Mouse (Mus musculus): ENCODE measurements around the gene Rassf5. TPM values are rescaled to one million over a fixed set of nuclear protein-coding genes. Genes with fewer than 3 reads are reported as not detected.

Rassf5 gene
- polyA plus RNA-seq, 1 experiment from 2014 or later: 8.0 TPM

- no peaks in the 10 kb centered on the region for H3K36me3 ChIP-seq (replicated peaks; ENCODE audit: insufficient read depth, low read length)
- no peaks in the 10 kb centered on the region for H3K9me3 ChIP-seq (ENCODE audit: low read length)
- peaks cover 42% of the 10 kb centered on the region for H3K4me1 ChIP-seq (ENCODE audit: insufficient read depth)
- TF ChIP-seq CTCF (IDR thresholded peaks at IDR 0.05; ENCODE audit: low read depth): no peak
- TF ChIP-seq EP300 (IDR thresholded peaks at IDR 0.05; ENCODE audit: low read depth): no peak
- peak overlapping the region; percentile 34 for H3K9ac ChIP-seq (replicated peaks)
- H3K27me3 ChIP-seq (ENCODE audit: insufficient read depth, low read length): no peaks in the 10 kb centered on the region
- 29% methylated on average over 7 of the region's 8 CpGs for WGBS (ENCODE audit: insufficient replicate concordance)
- no peak for DNase-seq
- H3K27ac ChIP-seq (ENCODE audit: low read depth): no peak overlapping the region
- peak overlapping the region; percentile 37 for H3K4me3 ChIP-seq (ENCODE audit: low read depth, low read length)
- H3K4me2 ChIP-seq (ENCODE audit: low read depth, low read length): peak overlapping the region; percentile 62
- no peak for ATAC-seq
Observed at GRCm38 (mm10) chr1:131278606-131279455, 33.8 kb upstream of the Rassf5 start.

- Histone ChIP-seq H3K4me3 (ENCODE audit: low read depth, low read length) (peak overlapping the region; percentile 40), H3K9ac (replicated peaks) (peak overlapping the region; percentile 60), H3K9me3 (ENCODE audit: low read length) (no peaks in the 10 kb centered on the region), H3K36me3 (replicated peaks; ENCODE audit: insufficient read depth, low read length) (no peaks in the 10 kb centered on the region), H3K27me3 (ENCODE audit: insufficient read depth, low read length) (no peaks in the 10 kb centered on the region), H3K27ac (ENCODE audit: low read depth) (peak overlapping the region; percentile 89), H3K4me1 (ENCODE audit: insufficient read depth) (peaks cover 38% of the 10 kb centered on the region), H3K4me2 (ENCODE audit: low read depth, low read length) (peak overlapping the region; percentile 71)
- TF ChIP-seq EP300 (IDR thresholded peaks at IDR 0.05; ENCODE audit: low read depth) (no peak), CTCF (IDR thresholded peaks at IDR 0.05; ENCODE audit: low read depth) (no peak)
- DNase-seq (peak; percentile 46), ATAC-seq (peak; percentile 26)
Observed at GRCm38 (mm10) chr1:131276831-131277230, 31.8 kb upstream of the Rassf5 start.

GRCm38 (mm10) chr1:131275577-131275976, 30.5 kb upstream of the Rassf5 start:
- peak overlapping the region; percentile 40 for H3K4me3 ChIP-seq (ENCODE audit: low read depth, low read length)
- ATAC-seq (peak; percentile 66; the same call in 1 of the 2 replicates), DNase-seq (no peak)
- H3K27ac ChIP-seq (ENCODE audit: low read depth): peak overlapping the region; percentile 89
- peak overlapping the region; percentile 60 for H3K9ac ChIP-seq (replicated peaks)
- H3K4me1 ChIP-seq (ENCODE audit: insufficient read depth): peaks cover 35% of the 10 kb centered on the region
- H3K4me2 ChIP-seq (ENCODE audit: low read depth, low read length): peak overlapping the region; percentile 71
- H3K36me3 ChIP-seq (replicated peaks; ENCODE audit: insufficient read depth, low read length): peaks cover 4% of the 10 kb centered on the region; the same call in 1 of the 2 replicates
- no peaks in the 10 kb centered on the region for H3K27me3 ChIP-seq (ENCODE audit: insufficient read depth, low read length)
- H3K9me3 ChIP-seq (ENCODE audit: low read length): no peaks in the 10 kb centered on the region
- no peak for TF ChIP-seq CTCF (IDR thresholded peaks at IDR 0.05; ENCODE audit: low read depth)
- no peak for TF ChIP-seq EP300 (IDR thresholded peaks at IDR 0.05; ENCODE audit: low read depth)
- 54% methylated on average over 14 of the region's 14 CpGs for WGBS (ENCODE audit: insufficient replicate concordance)

GRCm38 (mm10) chr1:131274725-131275539, 29.9 kb upstream of the Rassf5 start:
- peak overlapping the region; percentile 40; the same call in 1 of the 2 replicates for H3K4me3 ChIP-seq (ENCODE audit: low read depth, low read length)
- no peaks in the 10 kb centered on the region for H3K27me3 ChIP-seq (ENCODE audit: insufficient read depth, low read length)
- TF ChIP-seq CTCF (IDR thresholded peaks at IDR 0.05; ENCODE audit: low read depth) (peak; percentile 30; the same call in 1 of the 2 replicates), EP300 (IDR thresholded peaks at IDR 0.05; ENCODE audit: low read depth) (no peak)
- DNase-seq: peak; percentile 66
- H3K9me3 ChIP-seq (ENCODE audit: low read length): no peaks in the 10 kb centered on the region
- peaks cover 5% of the 10 kb centered on the region; the same call in 1 of the 2 replicates for H3K36me3 ChIP-seq (replicated peaks; ENCODE audit: insufficient read depth, low read length)
- H3K27ac ChIP-seq (ENCODE audit: low read depth): peak overlapping the region; percentile 89
- peaks cover 31% of the 10 kb centered on the region for H3K4me1 ChIP-seq (ENCODE audit: insufficient read depth)
- peak overlapping the region; percentile 71 for H3K4me2 ChIP-seq (ENCODE audit: low read depth, low read length)
- WGBS (ENCODE audit: insufficient replicate concordance): 40% methylated on average over 22 of the region's 22 CpGs
- 0 out of 2 replicates have a peak overlapping the region, but pooled peaks have one; percentile 12 for H3K9ac ChIP-seq (replicated peaks)
- ATAC-seq: peak; percentile 86

- no peaks in the 10 kb centered on the region for H3K9me3 ChIP-seq (ENCODE audit: low read length)
- no peak overlapping the region for H3K4me2 ChIP-seq (ENCODE audit: low read depth, low read length)
- H3K36me3 ChIP-seq (replicated peaks; ENCODE audit: insufficient read depth, low read length): peaks cover 18% of the 10 kb centered on the region
- peak; percentile 75 for DNase-seq
- H3K27me3 ChIP-seq (ENCODE audit: insufficient read depth, low read length): no peaks in the 10 kb centered on the region
- no peak overlapping the region for H3K9ac ChIP-seq (replicated peaks)
- H3K4me3 ChIP-seq (ENCODE audit: low read depth, low read length): no peak overlapping the region
- ATAC-seq: no peak
- H3K27ac ChIP-seq (ENCODE audit: low read depth): no peak overlapping the region
- TF ChIP-seq CTCF (IDR thresholded peaks at IDR 0.05; ENCODE audit: low read depth): peak; percentile 91
- no peak for TF ChIP-seq EP300 (IDR thresholded peaks at IDR 0.05; ENCODE audit: low read depth)
- H3K4me1 ChIP-seq (ENCODE audit: insufficient read depth): peaks cover 7% of the 10 kb centered on the region; the same call in 1 of the 2 replicates
- 49% methylated on average over 22 of the region's 22 CpGs for WGBS (ENCODE audit: insufficient replicate concordance)
Observed at GRCm38 (mm10) chr1:131269797-131270578, 24.9 kb upstream of the Rassf5 start.
